Mouse (Mus musculus) cerebellum, adult (tissue): ENCODE measurements around the gene Ablim1.
A peak's percentile ranks its signal among the peaks of the same experiment; 100 is the strongest.
"Not testable (repeated sequence)": the region's sequence is repeated elsewhere in the genome, so short reads cannot be mapped to it uniquely, and the experiment has no call there.

Experiments used
- ATAC-seq: cut with Nextera tagmentation; 2 replicates; pipeline ENCODE4 v1.9.2; 2017; ENCODE audit warnings: mild to moderate bottlenecking, moderate library complexity, mixed read lengths; ENCODE audit not compliant: insufficient number of reproducible peaks, low FRiP score, low TSS enrichment

Gene Ablim1

DNA sequence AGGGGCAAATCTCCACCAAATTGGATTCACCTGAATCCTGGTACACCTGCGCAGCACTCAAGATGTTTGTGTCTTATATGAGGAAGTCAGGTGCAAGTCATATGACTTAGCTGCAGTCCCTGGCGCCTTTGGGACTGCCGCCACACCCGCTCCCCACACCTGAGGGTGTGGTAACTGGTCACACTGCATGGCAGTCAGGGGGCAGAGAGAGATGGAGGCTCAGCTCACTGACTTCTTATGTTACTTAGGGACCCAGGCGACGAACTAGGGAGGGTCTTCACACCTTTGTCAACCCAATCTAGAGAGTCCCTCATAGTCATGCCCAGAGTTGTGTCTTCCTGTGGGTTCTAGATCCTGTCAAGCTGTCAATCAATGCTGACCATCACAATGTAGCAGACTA lies 179.1 kb downstream of the Ablim1 start:
- ATAC-seq, result not testable (repeated sequence)

DNA sequence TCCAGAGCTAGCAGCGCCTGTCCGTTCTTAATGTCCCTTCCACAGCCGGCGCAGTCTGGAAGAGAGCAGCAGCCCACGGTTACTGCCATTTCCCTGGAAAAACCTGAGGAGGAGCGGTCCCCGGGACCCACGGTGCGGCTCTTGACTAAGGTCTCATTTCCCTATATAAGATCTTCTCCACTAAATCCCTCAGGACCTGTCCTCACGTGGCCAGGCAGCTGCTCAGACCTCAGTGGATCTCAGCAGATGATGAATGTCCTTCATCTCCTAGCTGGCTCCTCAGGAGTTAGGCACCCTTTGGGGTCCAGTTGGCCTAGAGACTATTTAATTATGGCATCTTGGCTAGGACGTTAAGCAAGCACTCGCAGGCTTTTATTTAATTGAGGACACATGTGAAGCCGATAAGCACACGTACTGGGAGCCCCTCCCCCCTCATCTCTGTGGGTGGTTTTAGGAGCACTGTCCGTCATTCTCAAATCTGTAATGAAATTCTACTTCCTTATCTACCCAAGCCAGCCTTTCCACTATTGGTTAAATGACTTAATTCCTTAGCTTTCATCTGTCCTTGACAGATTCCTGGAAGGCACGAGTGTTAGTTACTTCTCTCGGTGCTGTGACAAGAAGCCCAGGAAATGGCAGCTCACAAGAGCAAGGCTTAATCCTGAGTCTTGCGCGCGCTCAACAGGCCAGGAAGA lies 179.9 kb downstream of the Ablim1 start:
- no peak for ATAC-seq

DNA sequence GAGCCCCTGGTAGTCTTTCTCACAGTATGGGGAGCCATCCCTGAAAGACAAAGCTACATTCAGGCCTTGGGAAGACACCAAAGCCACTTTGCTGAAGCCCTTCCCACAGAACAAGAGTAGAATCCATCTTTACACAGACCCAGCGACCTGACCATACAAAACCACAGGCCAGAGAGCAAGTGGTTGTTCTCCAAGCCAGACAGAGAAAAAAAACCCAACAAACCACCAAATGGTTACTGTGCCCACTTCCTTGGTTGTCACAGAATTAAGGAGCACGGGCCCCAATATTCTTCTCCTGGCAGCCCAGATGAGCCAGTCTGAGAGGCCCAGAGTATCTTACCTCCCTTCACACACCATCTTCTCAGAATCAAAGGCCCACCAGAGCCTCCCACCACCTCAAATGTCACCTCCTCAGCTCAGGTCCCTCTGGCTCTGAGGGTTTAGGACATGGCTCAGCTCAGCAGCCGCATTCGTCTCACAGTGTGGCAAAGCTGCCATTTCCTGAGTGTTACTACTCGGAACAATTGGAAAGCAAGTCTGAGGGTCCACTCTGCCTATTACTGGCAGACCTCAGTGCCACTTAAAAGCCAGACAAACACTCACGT lies 181.7 kb downstream of the Ablim1 start:
- no peak for ATAC-seq

DNA sequence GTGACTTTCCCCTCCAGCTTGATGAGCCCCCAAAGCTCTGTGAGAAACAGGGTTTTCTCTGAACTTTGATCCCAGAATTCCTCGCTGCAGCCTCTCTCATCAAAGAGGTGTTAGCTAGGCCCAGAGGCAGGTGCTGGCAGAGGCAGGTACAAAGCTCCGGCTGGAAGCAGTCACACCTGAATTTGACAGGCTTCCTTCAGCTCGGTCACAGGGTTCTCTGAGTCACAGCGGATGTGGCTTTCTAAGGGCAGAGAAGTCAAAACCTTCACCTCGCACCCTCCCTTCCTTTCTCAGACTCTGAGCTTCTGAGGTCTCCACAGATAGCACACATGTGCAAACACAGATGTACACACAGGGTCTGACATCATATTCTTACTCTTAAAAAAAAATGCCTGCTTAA lies 182.4 kb downstream of the Ablim1 start:
- no peak for ATAC-seq

DNA sequence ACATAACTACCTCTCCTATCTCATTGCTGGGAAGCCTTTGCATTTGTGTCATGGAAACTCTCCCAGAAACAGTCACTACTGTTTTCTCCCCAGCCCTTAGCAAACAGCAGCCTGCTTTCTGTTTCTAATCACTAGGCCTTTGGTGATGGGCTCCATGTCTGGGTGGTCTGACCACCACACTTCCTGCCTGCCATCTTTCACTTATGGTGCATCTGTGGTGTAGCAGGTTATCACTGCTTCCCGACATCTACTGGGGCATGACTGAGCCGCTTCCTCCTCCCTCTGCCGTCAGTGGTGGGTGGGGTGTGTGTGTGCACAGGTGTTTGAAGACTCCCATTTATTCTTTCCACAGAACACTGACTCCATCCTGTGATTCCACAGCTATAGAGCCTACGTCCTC lies 183.4 kb downstream of the Ablim1 start:
- no peak for ATAC-seq

DNA sequence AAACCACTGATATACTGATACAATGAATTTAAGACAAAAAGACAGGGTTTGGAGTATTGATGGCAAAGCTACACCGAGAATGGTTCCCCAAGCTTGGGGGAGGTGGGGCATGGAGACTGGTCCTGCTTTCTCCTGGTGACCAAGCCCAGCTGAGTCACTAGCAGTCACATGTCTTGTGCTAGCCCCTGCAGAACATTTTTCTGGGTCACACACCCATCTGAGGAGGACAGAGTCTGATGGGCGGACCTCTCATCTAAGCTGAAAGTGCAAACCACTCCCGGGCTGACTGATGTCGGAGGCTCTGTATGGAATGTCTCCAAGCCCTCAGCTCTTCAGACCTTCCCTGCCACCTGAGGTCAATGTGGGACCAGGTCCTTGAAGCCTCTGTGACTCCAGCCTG lies 184.1 kb downstream of the Ablim1 start:
- no peak for ATAC-seq

DNA sequence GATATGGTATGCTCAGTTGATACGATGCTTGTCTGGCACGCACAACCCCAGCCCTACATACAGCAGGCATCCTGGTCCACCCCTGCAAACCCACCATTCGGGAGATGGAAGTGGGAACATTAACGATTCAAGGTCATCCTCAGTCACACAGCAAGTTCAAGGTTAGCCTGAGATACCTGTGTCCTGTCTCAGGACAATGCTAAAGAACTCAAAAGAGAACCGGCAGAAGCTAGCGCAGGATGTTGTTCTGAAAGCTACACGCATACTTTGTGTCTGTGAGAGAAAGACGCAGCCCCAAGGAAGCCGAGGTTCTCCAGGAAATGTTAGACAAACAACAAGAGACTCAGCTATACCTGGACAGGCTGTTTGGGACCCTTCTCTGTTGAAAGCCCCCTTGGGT lies 185.0 kb downstream of the Ablim1 start:
- no peak for ATAC-seq

DNA sequence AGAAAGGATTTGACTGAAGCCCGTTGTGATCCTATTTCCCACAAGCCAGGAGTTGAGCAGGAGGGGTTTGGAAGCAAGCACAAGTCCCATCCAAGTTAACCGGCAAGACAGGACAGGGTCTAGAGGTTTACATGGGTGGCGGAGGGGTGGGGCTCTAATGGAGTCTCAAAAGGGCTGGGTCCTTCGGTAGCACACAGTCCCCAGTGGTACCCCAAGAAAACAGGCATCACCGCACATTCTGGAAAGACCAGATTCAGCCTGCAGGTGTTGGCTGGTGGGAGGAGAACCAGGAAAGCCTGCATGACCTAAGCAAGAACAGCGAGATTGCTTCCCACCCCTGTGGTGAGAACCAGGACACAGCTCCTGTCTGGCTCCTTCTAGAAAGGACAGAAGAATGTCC lies 186.7 kb downstream of the Ablim1 start:
- no peak for ATAC-seq

DNA sequence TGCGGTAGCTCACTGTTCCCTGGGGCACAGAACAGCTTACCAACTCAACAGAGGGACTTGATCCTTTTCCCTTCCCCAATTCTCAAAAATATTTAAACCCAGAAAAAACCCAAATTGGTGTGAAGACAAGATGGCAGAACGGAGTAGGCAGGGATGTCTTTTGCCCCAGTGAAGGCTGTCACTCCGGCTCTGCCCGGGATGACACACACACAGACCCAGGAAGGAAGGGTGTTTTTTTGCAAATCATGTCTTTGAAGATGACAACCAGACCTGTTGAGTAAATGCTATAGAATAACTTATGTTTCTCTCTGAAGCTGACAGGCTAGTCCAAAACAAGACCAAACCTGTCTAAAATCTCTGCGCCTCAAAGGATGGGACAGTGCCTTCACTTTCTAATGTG lies 187.2 kb downstream of the Ablim1 start:
- no peak for ATAC-seq

DNA sequence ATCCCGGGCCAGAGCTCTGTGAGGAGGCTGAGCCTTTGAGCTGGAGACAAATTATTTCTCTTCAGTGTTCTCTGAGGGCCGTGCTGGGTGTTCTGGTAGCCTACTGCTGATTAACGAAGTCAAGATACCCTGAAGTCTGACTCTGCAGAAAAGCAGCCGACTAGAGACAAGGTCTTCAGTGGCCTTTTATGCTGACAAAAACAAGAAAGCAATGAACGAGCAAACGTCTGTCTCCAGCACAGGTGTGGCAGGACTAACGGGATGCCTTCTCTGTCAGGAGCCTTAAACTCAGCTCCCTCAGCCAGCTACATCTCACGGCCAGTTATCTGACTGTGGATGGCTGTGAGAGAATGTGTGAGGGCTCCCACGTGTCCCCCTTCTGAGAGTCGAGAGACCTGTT lies 187.8 kb downstream of the Ablim1 start:
- no peak for ATAC-seq

DNA sequence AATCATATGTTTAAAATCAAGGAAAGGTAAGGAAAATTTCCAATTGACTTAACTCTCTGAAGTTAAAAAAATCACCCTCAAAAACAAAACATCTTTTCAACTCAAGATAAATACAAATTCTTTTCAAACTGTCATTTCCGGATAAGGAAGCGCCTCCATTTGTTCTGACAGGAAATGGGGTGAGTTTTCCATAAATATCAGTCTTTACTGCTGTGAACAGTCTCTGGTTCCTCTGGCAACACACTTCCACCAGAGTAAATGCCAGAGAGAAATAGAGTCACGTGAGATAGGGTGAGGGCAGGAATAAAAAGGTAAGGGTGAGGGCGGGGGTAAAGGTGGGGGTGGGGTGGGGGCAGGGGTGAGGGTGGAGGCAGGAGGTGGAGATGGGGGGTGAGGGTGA lies 189.8 kb downstream of the Ablim1 start:
- ATAC-seq, result no peak

DNA sequence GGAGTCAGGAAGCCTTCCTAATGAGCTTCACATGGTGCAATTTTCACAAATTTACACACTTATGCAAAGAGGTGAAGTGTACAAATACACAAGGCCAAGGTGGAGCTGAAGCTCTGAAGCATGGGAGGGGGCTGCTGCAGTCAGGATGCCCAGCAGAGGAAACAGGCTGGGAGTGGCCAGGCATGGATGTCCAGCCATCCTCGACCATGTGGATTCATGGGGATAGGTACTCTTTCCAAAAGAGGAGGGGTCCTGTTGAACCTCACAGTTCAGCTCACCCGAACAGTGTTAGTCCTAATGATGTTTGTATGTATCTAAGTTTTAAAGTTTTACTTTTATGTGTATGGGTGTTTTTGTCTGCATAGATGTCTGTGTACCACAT lies 190.6 kb downstream of the Ablim1 start:
- no peak for ATAC-seq

DNA sequence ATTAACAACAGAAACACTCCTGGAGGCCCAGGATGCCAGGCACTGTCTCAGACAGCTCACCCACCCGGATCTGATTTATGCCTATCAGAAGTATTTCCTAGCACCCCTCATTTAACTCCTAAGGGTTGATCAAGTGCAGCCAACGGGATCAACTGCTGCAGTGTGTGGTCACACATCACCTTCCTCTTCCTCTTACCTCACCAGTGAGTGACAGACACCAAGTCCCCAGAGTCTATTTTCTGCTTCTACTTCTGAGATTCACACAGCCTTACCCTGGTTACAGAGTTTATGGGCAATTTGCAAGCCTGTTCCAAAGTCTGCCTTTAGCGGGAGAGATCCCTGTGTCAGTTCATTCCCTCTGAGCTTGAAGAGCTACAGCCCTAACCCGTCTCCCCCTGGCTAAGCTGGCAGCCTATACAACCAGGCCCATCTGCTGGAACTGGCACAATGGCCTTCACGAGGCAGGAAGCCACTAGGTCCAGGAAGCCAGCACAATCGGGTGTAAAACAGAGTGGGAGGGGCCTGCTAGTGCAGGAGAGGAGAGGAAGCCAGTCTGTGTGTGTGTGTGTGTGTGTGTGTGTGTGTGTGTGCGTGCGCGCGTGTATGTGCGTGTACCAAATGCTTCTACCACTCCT lies 191.1 kb downstream of the Ablim1 start:
- peak; percentile 97 for ATAC-seq

DNA sequence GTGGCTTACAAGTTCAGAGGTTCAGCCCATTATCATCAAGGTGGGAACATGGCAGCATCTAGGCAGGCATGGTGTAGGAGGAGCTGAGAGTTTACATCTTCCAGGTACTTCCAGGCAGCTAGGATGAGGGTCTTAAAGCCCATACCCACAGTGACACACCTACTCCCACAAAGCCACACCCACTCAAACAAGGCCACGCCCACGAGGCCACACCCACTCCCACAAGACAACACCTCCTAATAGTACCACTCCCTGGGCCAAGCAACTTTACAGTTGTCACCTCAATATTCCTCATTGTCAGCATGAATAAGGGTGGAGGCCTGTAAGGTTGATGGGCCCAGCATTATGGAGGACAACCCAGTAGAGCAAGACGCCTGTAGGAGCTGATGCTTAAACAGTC lies 192.5 kb downstream of the Ablim1 start:
- ATAC-seq, result no peak

DNA sequence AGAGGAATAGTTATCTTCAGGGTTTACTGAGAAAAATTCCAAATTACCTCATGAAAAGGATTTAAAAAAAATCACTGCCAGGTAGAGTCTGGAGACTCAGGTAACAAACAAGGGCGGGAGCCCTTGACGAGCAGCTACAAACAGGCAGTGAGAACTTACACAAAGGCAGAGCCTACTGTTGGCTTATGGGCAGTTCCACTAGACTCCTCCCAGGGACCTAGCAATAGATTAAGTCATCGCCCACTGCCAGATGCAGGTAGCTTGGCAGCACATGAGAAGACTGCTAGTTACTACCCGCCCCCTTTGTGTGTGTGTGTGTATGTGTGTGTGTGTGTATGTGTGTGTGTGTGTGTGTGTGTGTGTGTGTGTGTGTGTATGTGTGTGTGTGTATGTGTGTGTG lies 193.7 kb downstream of the Ablim1 start:
- no peak for ATAC-seq

DNA sequence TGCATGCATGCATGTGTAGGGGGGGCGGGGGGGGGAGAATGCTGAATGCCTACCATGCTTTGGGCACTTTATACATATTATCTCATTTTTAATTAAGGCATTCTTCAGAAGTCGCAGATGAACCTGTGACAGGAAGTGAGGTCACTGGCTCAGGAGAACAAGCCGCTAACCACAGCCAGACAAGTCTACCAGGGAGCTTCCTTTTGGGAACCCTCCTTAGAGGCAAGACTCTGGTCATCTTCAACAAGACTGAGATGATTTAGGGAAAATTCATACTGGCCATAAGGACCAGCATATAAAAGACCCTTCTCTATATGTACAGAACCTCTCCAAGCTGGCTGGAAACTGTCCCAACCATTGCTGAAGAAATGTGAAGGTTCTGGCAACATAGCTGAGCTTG lies 195.1 kb downstream of the Ablim1 start:
- no peak for ATAC-seq

DNA sequence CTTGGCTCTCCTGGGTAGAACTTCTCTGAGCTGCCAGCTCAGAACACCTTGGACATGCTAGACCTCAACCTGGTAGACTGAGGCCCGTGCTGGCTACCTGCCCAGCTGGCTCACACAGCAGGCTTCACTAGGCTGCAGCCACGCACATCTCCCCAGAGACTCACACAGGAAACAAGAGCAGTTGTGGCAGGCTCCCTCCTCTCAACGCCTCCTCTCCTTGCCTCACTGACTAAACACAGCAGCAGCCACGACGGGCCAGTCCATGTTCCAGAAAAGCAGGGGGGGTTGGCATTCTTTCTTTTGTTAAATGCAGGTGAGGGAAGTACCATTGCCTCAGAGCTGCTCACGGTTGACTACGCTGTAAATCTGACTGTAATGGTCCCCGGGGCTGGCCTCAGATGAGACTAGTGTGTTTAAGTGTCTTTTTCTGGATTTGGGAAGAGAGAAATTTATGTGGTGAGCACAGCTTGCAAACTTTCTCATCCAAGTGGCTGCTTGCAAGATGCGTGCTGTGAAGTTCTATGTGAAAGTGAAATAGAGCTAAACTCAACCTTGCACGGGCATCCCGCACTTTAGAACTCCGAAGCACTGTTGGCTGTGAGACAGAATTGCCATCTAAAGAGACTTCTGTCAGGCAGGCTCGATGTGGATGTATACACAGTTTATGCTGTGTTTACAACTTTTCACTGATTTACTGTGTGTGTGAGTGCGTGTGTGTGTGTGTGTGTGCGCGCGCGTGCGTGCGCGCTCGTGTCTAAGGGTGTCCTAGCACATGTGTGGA lies 195.7 kb downstream of the Ablim1 start:
- no peak for ATAC-seq

DNA sequence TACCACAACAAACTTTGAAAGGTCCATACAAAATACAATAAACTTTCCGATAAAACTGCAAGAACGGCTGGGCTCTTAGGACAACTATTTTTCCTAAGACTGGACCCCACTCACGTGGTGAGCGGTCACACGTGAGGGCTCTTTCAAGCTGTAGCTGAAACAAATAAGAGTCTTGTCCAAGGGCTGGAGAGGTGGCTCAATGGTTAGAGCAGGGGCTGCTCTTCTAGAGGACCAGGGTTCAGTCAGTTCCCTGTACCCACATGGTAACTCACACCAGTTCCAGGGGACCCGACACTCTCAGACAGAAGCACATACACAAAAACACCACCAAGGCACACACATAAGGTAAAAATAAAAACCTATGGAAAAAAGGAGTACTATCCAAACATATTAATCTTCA lies 197.0 kb downstream of the Ablim1 start:
- ATAC-seq, result no peak

DNA sequence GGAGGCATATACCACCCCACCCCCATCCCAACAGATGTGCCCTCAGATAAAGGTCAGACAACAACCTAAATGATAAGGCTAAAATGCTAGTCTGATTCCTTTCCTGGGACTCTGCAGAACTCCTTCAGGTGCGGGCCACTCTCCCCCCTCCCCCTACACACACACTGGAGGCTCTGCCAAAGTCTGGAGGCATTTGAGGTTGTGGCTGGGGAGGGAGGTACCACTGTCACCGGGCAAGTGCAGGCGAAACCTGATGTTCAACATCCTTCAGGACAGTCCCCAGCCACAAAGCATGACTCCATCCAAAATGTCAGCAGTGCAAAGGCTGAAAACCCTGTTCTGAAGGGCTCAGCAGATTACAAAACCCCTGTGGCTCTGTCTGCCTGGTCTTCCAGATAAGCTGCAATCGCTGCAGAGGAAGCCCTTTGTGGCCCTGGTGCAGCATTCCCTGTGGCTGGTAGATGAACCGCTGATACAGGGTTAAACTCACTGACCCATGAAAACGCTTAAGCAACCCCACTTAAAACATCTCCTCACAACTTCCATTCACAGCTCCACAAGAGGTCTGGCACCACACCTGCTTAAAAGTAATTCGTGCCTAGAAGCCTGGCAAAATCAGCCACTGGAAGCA lies 197.7 kb downstream of the Ablim1 start:
- ATAC-seq, result no peak

DNA sequence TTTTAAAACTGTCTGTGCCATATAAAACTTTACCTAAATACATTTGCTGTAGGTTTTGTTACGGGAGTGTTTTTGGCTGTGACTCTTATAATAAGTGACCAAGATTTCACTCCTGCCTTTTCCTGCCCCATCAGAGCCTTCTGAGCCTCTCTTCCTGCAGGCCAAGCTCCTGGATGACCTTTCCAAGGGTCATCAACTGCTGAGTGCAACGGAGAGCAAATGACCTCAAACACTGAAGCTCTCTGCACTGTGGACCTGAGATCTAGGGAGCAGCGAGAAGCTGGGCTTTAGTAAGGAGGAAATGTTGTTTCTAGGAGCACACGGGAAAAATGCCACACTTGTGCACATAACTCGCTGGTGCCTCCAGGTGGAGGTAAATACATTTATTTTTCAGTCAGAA lies 199.0 kb downstream of the Ablim1 start:
- ATAC-seq, result no peak

DNA sequence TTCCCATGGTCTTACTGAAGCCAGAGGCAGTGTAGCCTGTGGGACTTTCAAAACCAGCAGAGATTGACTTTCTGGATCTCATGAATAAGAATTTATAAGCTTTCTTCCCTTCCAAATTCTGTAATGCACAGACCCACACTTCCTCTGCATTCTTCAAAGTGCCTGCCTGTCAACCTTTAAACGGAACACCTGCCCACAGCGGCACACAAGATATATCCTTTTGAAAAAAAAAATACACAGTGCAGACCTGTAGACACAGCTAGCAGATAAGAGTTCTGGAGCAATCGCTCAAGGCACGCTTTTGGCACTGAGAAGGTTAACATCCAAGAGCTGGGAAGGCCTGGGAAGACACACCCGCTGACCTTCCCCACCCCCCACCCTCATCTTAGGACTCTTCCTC lies 199.8 kb downstream of the Ablim1 start:
- ATAC-seq, result no peak
